In the genomic region with DNA sequence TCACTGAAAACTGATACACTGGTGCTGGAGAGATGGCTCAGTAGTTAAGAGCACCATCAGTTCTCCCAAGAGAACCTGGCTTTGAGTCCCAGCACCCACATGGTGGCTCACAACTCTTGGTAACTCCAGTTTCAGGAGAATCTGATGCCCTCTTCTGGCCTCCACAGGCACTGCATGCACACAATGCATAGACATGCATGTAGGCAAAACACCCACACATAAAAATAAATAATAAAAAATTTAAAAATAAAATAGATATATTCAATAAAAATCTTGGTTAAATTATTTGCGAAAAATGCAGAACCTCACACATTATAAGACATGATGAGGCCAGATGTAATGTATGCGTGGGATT, we compare ENCODE assay signal across 17 mouse cellular contexts.
A peak's percentile ranks its signal among the peaks of the same experiment; 100 is the strongest.
DNase-seq lines count a peak whose midpoint lies in the region; ATAC-seq and TF ChIP-seq lines count a peak whose summit lies in the region.
"Had no signal": no experiment of that assay in that cellular context is flagged by ENCODE, and none has a peak within 500 bp of the region (broad histone marks: within the 10 kb centered on the region; RNA-seq: fewer than 3 reads in every experiment).

No protein-coding gene starts in this region.

- H3K27ac ChIP-seq in heart, postnatal 0 days (ENCODE audit: low read depth): no peak overlapping the region
- no peak overlapping the region for H3K27ac ChIP-seq in liver, embryonic 14.5 days
- H3K27ac ChIP-seq in liver, embryonic 12.5 days: no peak overlapping the region
- H3K27ac ChIP-seq: embryonic facial prominence, embryonic 12.5 days; heart, embryonic 10.5 days; hindbrain, embryonic 14.5 days; limb, embryonic 15.5 days had no signal

- ATAC-seq in heart, postnatal 0 days (ENCODE audit: insufficient read depth, low read depth): no peak
- ATAC-seq in liver, embryonic 14.5 days (ENCODE audit: insufficient read depth): no peak
- no peak for ATAC-seq in liver, embryonic 12.5 days
- no peak for ATAC-seq in Patski

- H3K4me2 ChIP-seq in heart, postnatal 0 days (ENCODE audit: low read depth, low read length): no peak overlapping the region
- no peak overlapping the region for H3K4me2 ChIP-seq in liver, embryonic 14.5 days (ENCODE audit: low read depth)
- H3K4me2 ChIP-seq in liver, embryonic 12.5 days: no peak overlapping the region
- H3K4me2 ChIP-seq: embryonic facial prominence, embryonic 12.5 days; hindbrain, embryonic 14.5 days; limb, embryonic 15.5 days had no signal

- WGBS in heart, postnatal 0 days: 95% methylated on average over 2 of the region's 2 CpGs
- WGBS in liver, embryonic 14.5 days (ENCODE audit: insufficient replicate concordance): 75% methylated on average over 2 of the region's 2 CpGs
- WGBS in liver, embryonic 12.5 days (ENCODE audit: insufficient replicate concordance): 82% methylated on average over 2 of the region's 2 CpGs

- no peak overlapping the region for H3K4me3 ChIP-seq in heart, postnatal 0 days (ENCODE audit: low read depth, low read length)
- no peak overlapping the region for H3K4me3 ChIP-seq in liver, embryonic 14.5 days (ENCODE audit: insufficient read depth in 1 of 2, low read depth in 2 of 2, low read length in 2 of 2)
- no peak overlapping the region for H3K4me3 ChIP-seq in liver, embryonic 12.5 days
- H3K4me3 ChIP-seq: embryonic facial prominence, embryonic 12.5 days; heart, embryonic 10.5 days; limb, embryonic 15.5 days; myocyte had no signal

- TF ChIP-seq CTCF in heart, postnatal 0 days (IDR thresholded peaks at IDR 0.05; ENCODE audit: low read depth): peak; percentile 33; the same call in 1 of the 2 replicates
- peak; percentile 63 for TF ChIP-seq CTCF in liver, embryonic 14.5 days (IDR thresholded peaks at IDR 0.05; ENCODE audit: low read depth)
- peak; percentile 49 for TF ChIP-seq CTCF in Patski (IDR thresholded peaks at IDR 0.05)

- no peaks in the 10 kb centered on the region for H3K36me3 ChIP-seq in heart, postnatal 0 days (replicated peaks; ENCODE audit: control insufficient read depth, insufficient read depth, low read length)
- no peaks in the 10 kb centered on the region for H3K36me3 ChIP-seq in liver, embryonic 14.5 days (replicated peaks; ENCODE audit: control insufficient read depth, insufficient read depth, low read depth)
- no peaks in the 10 kb centered on the region for H3K36me3 ChIP-seq in liver, embryonic 12.5 days
- H3K36me3 ChIP-seq: embryonic facial prominence, embryonic 12.5 days; limb, embryonic 15.5 days had no signal

- 0 out of 2 replicates have a peak, but pooled peaks cover 4% of the 10 kb centered on the region for H3K9me3 ChIP-seq in heart, postnatal 0 days (replicated peaks; ENCODE audit: control insufficient read depth, low read length)
- H3K9me3 ChIP-seq in liver, embryonic 14.5 days (ENCODE audit: control insufficient read depth, low read length): peaks cover 3% of the 10 kb centered on the region
- H3K9me3 ChIP-seq in liver, embryonic 12.5 days (replicated peaks): peaks cover 9% of the 10 kb centered on the region; the same call in 1 of the 2 replicates
- H3K9me3 ChIP-seq: embryonic facial prominence, embryonic 12.5 days; limb, embryonic 15.5 days had no signal

- in situ Hi-C loops in Patski (cut with MboI; ENCODE audit: low pct_unique_long_range_greater_than_20kb): no loop called here

- POLR2A ChIA-PET in Patski (lab: Charles Lee): no interaction called here

- no peak for TF ChIP-seq EP300 in heart, postnatal 0 days (IDR thresholded peaks at IDR 0.05; ENCODE audit: low read depth)
- no peak for TF ChIP-seq EP300 in liver, embryonic 14.5 days (IDR thresholded peaks at IDR 0.05; ENCODE audit: low read depth)

- no peak for DNase-seq in heart, postnatal 0 days (ENCODE audit: low spot score)
- DNase-seq in heart, postnatal 36 days: no peak
- no peak for DNase-seq in liver, embryonic 14.5 days (ENCODE audit: low read depth in 3 of 3, low spot score in 3 of 3)
- peak; percentile 41 for DNase-seq in 416B (ENCODE audit: low read depth)
- DNase-seq in Patski (ENCODE audit: low read depth, low spot score): no peak
- DNase-seq in frontal cortex, postnatal 10 days (ENCODE audit: low spot score in 2 of 2): no peak
- DNase-seq in spleen, postnatal 4 days (ENCODE audit: low spot score in 2 of 2): no peak
- DNase-seq: adrenal gland, postnatal 25 days; cerebellum, postnatal 25 days; gastrocnemius, postnatal 10 days; right cerebral cortex, postnatal 25 days had no signal

- CTCF ChIA-PET in Patski (lab: Charles Lee): no interaction called here

- no peaks in the 10 kb centered on the region for H3K27me3 ChIP-seq in heart, postnatal 0 days (ENCODE audit: control insufficient read depth, insufficient read depth, low read length)
- H3K27me3 ChIP-seq in liver, embryonic 14.5 days (ENCODE audit: control insufficient read depth, insufficient read depth, low read length): no peaks in the 10 kb centered on the region
- H3K27me3 ChIP-seq in liver, embryonic 12.5 days (replicated peaks): 0 out of 2 replicates have a peak, but pooled peaks cover 4% of the 10 kb centered on the region
- no peaks in the 10 kb centered on the region for H3K27me3 ChIP-seq in Patski
- H3K27me3 ChIP-seq: embryonic facial prominence, embryonic 12.5 days; limb, embryonic 15.5 days had no signal

- no peak overlapping the region for H3K9ac ChIP-seq in heart, postnatal 0 days (replicated peaks; ENCODE audit: low read depth, low read length)
- no peak overlapping the region for H3K9ac ChIP-seq in liver, embryonic 14.5 days (replicated peaks)
- no peak overlapping the region for H3K9ac ChIP-seq in liver, embryonic 12.5 days
- H3K9ac ChIP-seq: embryonic facial prominence, embryonic 12.5 days; hindbrain, embryonic 14.5 days; limb, embryonic 15.5 days had no signal

- H3K4me1 ChIP-seq in heart, postnatal 0 days (ENCODE audit: control insufficient read depth, insufficient read depth): peaks cover 6% of the 10 kb centered on the region
- no peaks in the 10 kb centered on the region for H3K4me1 ChIP-seq in liver, embryonic 14.5 days (replicated peaks; ENCODE audit: control insufficient read depth in 2 of 2, insufficient read depth in 2 of 2, low read length in 1 of 2)
- H3K4me1 ChIP-seq in liver, embryonic 12.5 days: no peaks in the 10 kb centered on the region

- intact Hi-C loops in heart, postnatal 36 days (cut with DNase I): no loop called here
